Mouse (Mus musculus): Measurements from ENCODE around the gene Ptprh. TPM values are rescaled to one million over a fixed set of nuclear protein-coding genes. Genes with fewer than 3 reads are reported as not detected.
"Not testable (repeated sequence)": the region's sequence is repeated elsewhere in the genome, so short reads cannot be mapped to it uniquely, and the experiment has no call there.

Ptprh gene
- polyA plus RNA-seq, 1 experiment from 2014 or later = not detected

DNA sequence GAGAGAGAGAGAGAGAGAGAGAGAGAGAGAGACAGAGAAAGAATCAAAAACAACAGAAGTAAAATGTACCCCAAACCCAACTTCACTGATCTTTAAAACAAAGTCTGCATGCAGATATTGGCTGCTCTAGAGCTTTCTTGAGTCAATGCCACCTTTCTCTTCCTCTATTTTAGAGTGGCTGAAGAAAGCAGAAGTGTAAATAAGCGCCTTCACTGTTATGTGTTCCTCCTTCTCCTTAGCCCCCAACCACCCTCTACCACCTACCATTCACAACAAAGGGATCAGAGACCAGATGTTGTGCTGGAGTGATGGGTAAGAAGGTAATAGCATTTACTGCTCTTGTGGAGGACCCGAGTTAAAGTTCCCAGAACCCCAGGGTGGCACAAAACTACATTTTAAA, 31.5 kb downstream of the Ptprh start:
- H3K4me1 ChIP-seq (ENCODE audit: control insufficient read depth, insufficient read depth, low read length); H3K4me2 ChIP-seq; H3K9ac ChIP-seq (ENCODE audit: low read depth, low read length); H3K27ac ChIP-seq (ENCODE audit: low read depth, low read length); H3K9me3 ChIP-seq (replicated peaks; ENCODE audit: control insufficient read depth, low read length); H3K27me3 ChIP-seq (ENCODE audit: control insufficient read depth, insufficient read depth, low read length); H3K36me3 ChIP-seq (ENCODE audit: control insufficient read depth, insufficient read depth, low read length); ATAC-seq (replicated peaks; ENCODE audit: insufficient number of reproducible peaks, low FRiP score, low TSS enrichment); H3K4me3 ChIP-seq (ENCODE audit: low read depth, low read length): not testable (repeated sequence)
- 48% methylated on average over 2 of the region's 2 CpGs for WGBS (ENCODE audit: insufficient replicate concordance)

DNA sequence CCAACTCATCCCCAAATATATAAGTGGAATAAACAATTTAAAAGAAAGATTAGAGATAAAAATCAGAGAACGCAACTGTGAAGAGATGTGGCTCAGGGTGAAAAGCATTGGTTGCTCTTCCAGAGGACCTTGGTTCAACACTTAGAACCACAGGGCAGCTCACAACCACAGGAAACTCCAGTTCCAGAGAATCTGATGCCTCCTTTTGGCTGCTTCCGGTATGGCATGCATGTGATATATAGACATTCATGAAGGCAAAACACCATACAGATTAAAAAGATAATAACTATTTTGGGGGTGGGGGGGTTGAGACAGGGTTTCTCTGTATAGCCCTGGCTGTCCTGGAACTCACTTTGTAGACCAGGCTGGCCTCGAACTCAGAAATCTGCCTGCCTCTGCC, 41.2 kb downstream of the Ptprh start:
- Histone ChIP-seq H3K27ac (ENCODE audit: low read depth, low read length) (no peak overlapping the region), H3K9ac (ENCODE audit: low read depth, low read length) (no peak overlapping the region), H3K4me3 (ENCODE audit: low read depth, low read length) (no peak overlapping the region), H3K4me2 (no peak overlapping the region), H3K27me3 (ENCODE audit: control insufficient read depth, insufficient read depth, low read length) (no peaks in the 10 kb centered on the region), H3K4me1 (ENCODE audit: control insufficient read depth, insufficient read depth, low read length) (no peaks in the 10 kb centered on the region), H3K9me3 (replicated peaks; ENCODE audit: control insufficient read depth, low read length) (no peaks in the 10 kb centered on the region), H3K36me3 (ENCODE audit: control insufficient read depth, insufficient read depth, low read length) (no peaks in the 10 kb centered on the region)
- 84% methylated on average over 3 of the region's 3 CpGs for WGBS (ENCODE audit: insufficient replicate concordance)
- no peak for ATAC-seq (replicated peaks; ENCODE audit: insufficient number of reproducible peaks, low FRiP score, low TSS enrichment)

DNA sequence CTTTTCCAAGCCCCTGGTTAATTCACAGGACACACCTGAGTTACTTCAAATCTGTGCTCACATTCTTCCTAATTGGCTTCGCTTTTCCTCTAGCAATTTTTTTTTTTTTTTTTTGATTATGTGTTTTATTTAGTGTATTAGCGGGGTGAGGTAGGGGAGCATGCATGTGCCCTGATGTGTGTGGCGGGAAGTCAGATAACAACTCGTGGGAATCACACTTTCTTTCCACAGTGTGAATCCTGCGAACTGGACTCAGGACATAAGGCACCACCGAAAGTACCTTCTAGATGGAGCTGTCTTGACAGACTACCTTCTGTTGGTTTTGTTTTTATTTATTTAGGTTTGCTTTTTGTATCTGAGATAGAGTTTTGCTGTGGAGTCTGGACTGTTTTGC, 46.7 kb downstream of the Ptprh start:
- no peak for ATAC-seq (replicated peaks; ENCODE audit: insufficient number of reproducible peaks, low FRiP score, low TSS enrichment)
- H3K4me3 ChIP-seq (ENCODE audit: low read depth, low read length) = no peak overlapping the region

DNA sequence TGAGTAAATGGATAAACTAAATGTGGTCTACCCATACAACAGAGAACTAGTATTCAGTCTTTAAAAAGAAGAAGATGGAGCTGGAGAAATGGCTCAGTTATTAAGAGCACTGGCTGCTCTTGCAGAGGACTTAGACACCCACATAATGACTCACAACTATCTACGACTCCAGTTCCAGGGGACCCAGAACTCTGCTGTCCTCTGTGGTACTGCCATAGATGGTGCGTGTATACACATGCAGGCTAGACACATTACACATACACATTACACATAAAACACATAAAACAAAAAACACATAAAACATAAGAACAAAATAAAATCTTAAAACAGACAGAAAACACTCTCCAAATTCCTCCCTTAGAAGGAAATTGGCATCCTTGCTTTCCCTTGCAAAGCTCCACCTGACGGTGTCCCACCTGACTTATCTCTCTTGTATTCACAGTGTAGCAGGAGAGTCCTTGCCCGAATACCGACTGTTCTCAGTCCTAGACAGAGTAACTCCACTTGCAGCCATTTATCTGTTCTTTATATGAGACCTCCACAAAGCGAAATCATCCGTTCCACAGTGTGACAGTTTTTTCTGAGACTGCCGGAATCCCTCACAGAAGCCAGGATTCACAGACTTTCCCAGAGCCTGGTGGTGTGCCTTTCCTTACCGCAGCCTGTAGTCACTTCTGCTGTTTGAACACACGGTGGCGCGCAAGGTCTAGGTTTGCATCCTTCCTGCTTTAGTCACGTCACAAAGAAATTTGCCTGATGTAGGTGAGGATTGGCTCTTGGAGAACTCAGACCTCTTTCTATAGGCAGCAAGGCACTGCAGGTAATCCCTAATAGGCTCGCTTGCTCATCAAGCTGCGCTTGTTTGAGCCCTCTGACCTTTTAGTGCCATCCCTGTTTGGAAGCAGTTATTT, 47.3 kb downstream of the Ptprh start:
- H3K4me2 ChIP-seq = no peak overlapping the region
- no peak overlapping the region for H3K27ac ChIP-seq (ENCODE audit: low read depth, low read length)
- H3K27me3 ChIP-seq (ENCODE audit: control insufficient read depth, insufficient read depth, low read length) = 0 out of 2 replicates have a peak, but pooled peaks cover 5% of the 10 kb centered on the region
- no peak overlapping the region for H3K4me3 ChIP-seq (ENCODE audit: low read depth, low read length)
- ATAC-seq (replicated peaks; ENCODE audit: insufficient number of reproducible peaks, low FRiP score, low TSS enrichment) = peak; percentile 39; the same call in 1 of the 2 replicates
- WGBS (ENCODE audit: insufficient replicate concordance) = 21% methylated on average over 15 of the region's 15 CpGs
- no peaks in the 10 kb centered on the region for H3K9me3 ChIP-seq (replicated peaks; ENCODE audit: control insufficient read depth, low read length)
- H3K9ac ChIP-seq (ENCODE audit: low read depth, low read length) = no peak overlapping the region
- no peaks in the 10 kb centered on the region for H3K4me1 ChIP-seq (ENCODE audit: control insufficient read depth, insufficient read depth, low read length)
- H3K36me3 ChIP-seq (ENCODE audit: control insufficient read depth, insufficient read depth, low read length) = no peaks in the 10 kb centered on the region

More for the DNA sequence above, 46.7 kb downstream of the Ptprh start:
- Histone ChIP-seq H3K9ac (ENCODE audit: low read depth, low read length) (no peak overlapping the region), H3K4me2 (no peak overlapping the region), H3K9me3 (replicated peaks; ENCODE audit: control insufficient read depth, low read length) (no peaks in the 10 kb centered on the region), H3K36me3 (ENCODE audit: control insufficient read depth, insufficient read depth, low read length) (no peaks in the 10 kb centered on the region), H3K27me3 (ENCODE audit: control insufficient read depth, insufficient read depth, low read length) (0 out of 2 replicates have a peak, but pooled peaks cover 5% of the 10 kb centered on the region), H3K27ac (ENCODE audit: low read depth, low read length) (no peak overlapping the region), H3K4me1 (ENCODE audit: control insufficient read depth, insufficient read depth, low read length) (no peaks in the 10 kb centered on the region)
- WGBS (ENCODE audit: insufficient replicate concordance) = 59% methylated on average over 6 of the region's 6 CpGs

DNA sequence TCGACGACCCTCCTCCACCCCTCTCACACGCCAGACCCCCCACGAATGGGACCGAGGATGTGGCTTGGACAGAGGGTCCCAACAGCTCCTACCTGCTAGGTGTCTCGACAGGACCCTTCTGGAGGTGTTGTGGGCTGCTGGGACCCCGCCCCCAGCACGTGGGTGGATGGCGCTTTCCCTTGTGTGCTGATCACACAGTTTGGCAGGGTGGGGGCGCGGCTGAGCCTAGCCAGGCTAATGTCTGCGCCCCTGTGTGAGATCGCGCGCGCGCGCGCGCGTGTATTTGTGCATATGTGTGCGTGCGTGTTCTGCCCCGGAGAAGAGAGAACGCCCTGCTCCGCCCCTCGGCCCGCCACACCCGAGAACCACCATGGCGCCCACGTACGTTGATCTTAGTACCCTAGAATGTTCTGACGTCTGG, 56.6 kb downstream of the Ptprh start, which contains the start of gene Syt5:
Syt5 (minus strand) TSS at position 321 of the 421 bp plus-strand sequence.
- H3K36me3 ChIP-seq (ENCODE audit: control insufficient read depth, insufficient read depth, low read length) = no peaks in the 10 kb centered on the region
- 0 out of 2 replicates have a peak, but pooled peaks have one; percentile 18 for ATAC-seq (replicated peaks; ENCODE audit: insufficient number of reproducible peaks, low FRiP score, low TSS enrichment)
- H3K4me2 ChIP-seq = peak within 1 kb of the TSS; percentile 61
- no peak within 1 kb of the TSS for H3K9ac ChIP-seq (ENCODE audit: low read depth, low read length)
- peaks cover 13% of the 10 kb centered on the region for H3K27me3 ChIP-seq (ENCODE audit: control insufficient read depth, insufficient read depth, low read length)
- WGBS (ENCODE audit: insufficient replicate concordance) = 11% methylated on average over 33 of the region's 33 CpGs
- H3K4me3 ChIP-seq (ENCODE audit: low read depth, low read length) = peak within 1 kb of the TSS; percentile 26
- H3K4me1 ChIP-seq (ENCODE audit: control insufficient read depth, insufficient read depth, low read length) = peaks cover 10% of the 10 kb centered on the region
- H3K9me3 ChIP-seq (replicated peaks; ENCODE audit: control insufficient read depth, low read length) = no peaks in the 10 kb centered on the region
- no peak within 1 kb of the TSS for H3K27ac ChIP-seq (ENCODE audit: low read depth, low read length)

DNA sequence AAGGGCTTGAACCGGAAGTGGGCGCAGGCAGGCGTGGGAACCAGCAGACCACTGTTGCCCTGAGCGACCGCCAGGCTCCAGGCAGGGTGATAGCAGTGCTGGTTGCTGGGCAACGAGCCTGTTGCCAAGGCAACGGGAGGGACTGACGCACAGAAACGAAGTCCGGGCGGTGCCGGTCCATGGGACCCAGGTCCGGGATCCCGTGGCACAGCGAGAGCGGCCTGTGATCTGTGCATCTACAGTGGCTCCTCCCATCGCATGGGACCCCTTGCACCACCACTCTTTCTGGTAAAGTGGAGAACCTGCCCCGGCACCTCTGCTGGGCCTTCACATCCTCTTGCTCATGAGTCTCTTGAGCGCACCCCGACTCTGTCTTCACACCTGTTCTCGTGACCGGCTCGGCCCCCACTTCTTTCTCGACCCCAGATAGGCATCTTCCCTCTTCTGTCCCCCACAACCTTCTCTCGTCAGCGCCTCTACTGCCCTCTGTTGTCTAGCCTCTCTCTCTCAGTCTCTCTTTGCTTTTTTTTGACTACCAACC, 57.2 kb downstream of the Ptprh start:
- peak; percentile 68; the same call in 1 of the 2 replicates for ATAC-seq (replicated peaks; ENCODE audit: insufficient number of reproducible peaks, low FRiP score, low TSS enrichment)
- H3K9ac ChIP-seq (ENCODE audit: low read depth, low read length) = no peak overlapping the region
- H3K4me2 ChIP-seq = peak overlapping the region; percentile 61
- H3K36me3 ChIP-seq (ENCODE audit: control insufficient read depth, insufficient read depth, low read length) = no peaks in the 10 kb centered on the region
- no peak overlapping the region for H3K27ac ChIP-seq (ENCODE audit: low read depth, low read length)
- peak overlapping the region; percentile 26 for H3K4me3 ChIP-seq (ENCODE audit: low read depth, low read length)
- H3K9me3 ChIP-seq (replicated peaks; ENCODE audit: control insufficient read depth, low read length) = no peaks in the 10 kb centered on the region
- peaks cover 10% of the 10 kb centered on the region for H3K4me1 ChIP-seq (ENCODE audit: control insufficient read depth, insufficient read depth, low read length)
- 4% methylated on average over 26 of the region's 26 CpGs for WGBS (ENCODE audit: insufficient replicate concordance)
- peaks cover 13% of the 10 kb centered on the region for H3K27me3 ChIP-seq (ENCODE audit: control insufficient read depth, insufficient read depth, low read length)

DNA sequence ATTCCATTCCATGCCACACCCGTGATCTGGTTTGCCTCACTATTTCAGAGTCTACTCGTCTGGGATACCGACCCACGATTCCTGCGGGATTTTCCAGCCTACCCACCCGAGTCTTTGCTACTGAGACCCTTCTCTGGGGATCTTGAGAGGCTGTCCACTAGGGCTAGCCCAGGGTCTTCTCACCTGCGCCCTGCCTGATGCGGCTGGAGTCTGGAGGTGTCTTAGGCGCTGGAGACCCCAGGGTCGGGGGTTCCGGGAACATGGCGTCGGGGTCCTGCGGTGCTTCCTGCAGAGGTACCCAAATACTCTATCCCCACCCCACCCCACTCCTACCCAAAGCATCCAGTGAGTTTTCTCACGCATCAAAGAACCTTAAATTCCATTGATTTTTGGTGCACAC, 57.8 kb downstream of the Ptprh start:
- Histone ChIP-seq H3K9ac (ENCODE audit: low read depth, low read length) (no peak overlapping the region), H3K4me3 (ENCODE audit: low read depth, low read length) (no peak overlapping the region), H3K27ac (ENCODE audit: low read depth, low read length) (no peak overlapping the region), H3K27me3 (ENCODE audit: control insufficient read depth, insufficient read depth, low read length) (peaks cover 13% of the 10 kb centered on the region), H3K36me3 (ENCODE audit: control insufficient read depth, insufficient read depth, low read length) (no peaks in the 10 kb centered on the region), H3K9me3 (replicated peaks; ENCODE audit: control insufficient read depth, low read length) (no peaks in the 10 kb centered on the region), H3K4me1 (ENCODE audit: control insufficient read depth, insufficient read depth, low read length) (peaks cover 10% of the 10 kb centered on the region), H3K4me2 (peak overlapping the region; percentile 61)
- ATAC-seq (replicated peaks; ENCODE audit: insufficient number of reproducible peaks, low FRiP score, low TSS enrichment) = peak; percentile 1; the same call in 1 of the 2 replicates
- 72% methylated on average over 15 of the region's 15 CpGs for WGBS (ENCODE audit: insufficient replicate concordance)

DNA sequence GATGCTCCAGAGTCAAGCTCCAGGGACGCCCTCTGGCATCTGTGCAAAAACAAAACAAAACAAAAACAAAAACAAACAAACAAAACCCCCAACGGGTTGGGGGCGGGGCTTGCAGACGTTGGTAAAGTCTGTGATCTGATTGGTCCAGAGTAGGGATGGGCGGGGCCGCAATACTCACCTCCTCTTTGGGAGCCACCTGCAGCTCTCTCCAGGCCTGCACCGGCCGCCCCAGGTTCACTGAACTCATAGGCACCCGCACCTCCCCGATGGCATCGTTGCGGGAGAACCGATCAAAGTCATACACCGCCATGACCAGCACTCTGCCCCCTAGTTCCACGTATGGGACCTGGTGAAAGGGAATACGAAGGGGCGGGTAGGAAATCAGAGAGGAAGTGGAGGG, 61.8 kb downstream of the Ptprh start:
- Histone ChIP-seq H3K4me1 (ENCODE audit: control insufficient read depth, insufficient read depth, low read length) (peaks cover 6% of the 10 kb centered on the region), H3K27me3 (ENCODE audit: control insufficient read depth, insufficient read depth, low read length) (0 out of 2 replicates have a peak, but pooled peaks cover 2% of the 10 kb centered on the region), H3K4me2 (no peak overlapping the region), H3K4me3 (ENCODE audit: low read depth, low read length) (no peak overlapping the region), H3K27ac (ENCODE audit: low read depth, low read length) (no peak overlapping the region), H3K36me3 (ENCODE audit: control insufficient read depth, insufficient read depth, low read length) (no peaks in the 10 kb centered on the region), H3K9me3 (replicated peaks; ENCODE audit: control insufficient read depth, low read length) (no peaks in the 10 kb centered on the region), H3K9ac (ENCODE audit: low read depth, low read length) (no peak overlapping the region)
- 31% methylated on average over 17 of the region's 17 CpGs for WGBS (ENCODE audit: insufficient replicate concordance)
- ATAC-seq (replicated peaks; ENCODE audit: insufficient number of reproducible peaks, low FRiP score, low TSS enrichment) = no peak
